Mouse (Mus musculus) intestine, embryonic 16.5 days (tissue): ENCODE data around the gene Scn8a. TPM values are rescaled to one million over a fixed set of nuclear protein-coding genes. Genes with fewer than 3 reads are reported as not detected.
A peak's percentile ranks its signal among the peaks of the same experiment; 100 is the strongest.

Experiments
- ATAC-seq: fragments of 200-750 bp; cut with Nextera tagmentation; 2 replicates; pipeline ENCODE4 v1.8.0; 2017; ENCODE audit warnings: moderate TSS enrichment, moderate library complexity
- H3K27ac ChIP-seq: fragments of 300-500 bp; sonication (generic); 2 replicates; pipeline ENCODE4 v1.5.1; 2014; ENCODE audit warnings: mild to moderate bottlenecking, low read length
- H3K27me3 ChIP-seq: fragments of 300-500 bp; sonication (generic); replicated peaks from 2 replicates; pipeline ENCODE4 v1.6.1; 2014; ENCODE audit warnings: low read length, control low read depth, mixed read lengths; ENCODE audit not compliant: control insufficient read depth, insufficient read depth
- H3K36me3 ChIP-seq: fragments of 300-500 bp; sonication (generic); 2 replicates; pipeline ENCODE4 v1.6.1; 2014; ENCODE audit warnings: low read length, control low read depth; ENCODE audit not compliant: control insufficient read depth, insufficient read depth
- H3K4me1 ChIP-seq: fragments of 300-500 bp; sonication (generic); 2 replicates; pipeline ENCODE4 v1.6.1; 2014; ENCODE audit warnings: low read length, control low read depth, mixed read lengths; ENCODE audit not compliant: control insufficient read depth, insufficient read depth
- H3K4me2 ChIP-seq: fragments of 300-500 bp; sonication (generic); 2 replicates; pipeline ENCODE4 v1.6.1; 2014; ENCODE audit warnings: low read depth, low read length, control low read depth
- H3K4me3 ChIP-seq: fragments of 300-500 bp; sonication (generic); 2 replicates; pipeline ENCODE4 v1.5.1; 2014; ENCODE audit warnings: mild to moderate bottlenecking, low read length
- H3K9ac ChIP-seq: fragments of 300-500 bp; sonication (generic); 2 replicates; pipeline ENCODE4 v1.6.1; 2014; ENCODE audit warnings: low read depth, low read length
- H3K9me3 ChIP-seq: fragments of 300-500 bp; sonication (generic); 2 replicates; pipeline ENCODE4 v1.6.1; 2016; ENCODE audit warnings: low read length, control low read depth; ENCODE audit not compliant: control insufficient read depth
- WGBS: fragments of 180-500 bp; shearing (Covaris S2); extraction: QIAGEN DNeasy Blood & Tissue Kit; methylation state at CpG from one replicate; pipeline ENCODE4 v1.1.7; 2014; 5-methylcytosine and 5-hydroxymethylcytosine counted together
- polyA plus RNA-seq: library from polyadenylated mRNA; unstranded; fragments of >200 nt; fragmentation: Nextera tagmentation; extraction: Ambion mirVana; gene quantifications from 2 replicates; pipeline ENCODE4 v1.2.1, GENCODE M21; 2015

The Scn8a gene
- polyA plus RNA-seq, 1 experiment from 2014 or later, result 0.95 TPM

DNA sequence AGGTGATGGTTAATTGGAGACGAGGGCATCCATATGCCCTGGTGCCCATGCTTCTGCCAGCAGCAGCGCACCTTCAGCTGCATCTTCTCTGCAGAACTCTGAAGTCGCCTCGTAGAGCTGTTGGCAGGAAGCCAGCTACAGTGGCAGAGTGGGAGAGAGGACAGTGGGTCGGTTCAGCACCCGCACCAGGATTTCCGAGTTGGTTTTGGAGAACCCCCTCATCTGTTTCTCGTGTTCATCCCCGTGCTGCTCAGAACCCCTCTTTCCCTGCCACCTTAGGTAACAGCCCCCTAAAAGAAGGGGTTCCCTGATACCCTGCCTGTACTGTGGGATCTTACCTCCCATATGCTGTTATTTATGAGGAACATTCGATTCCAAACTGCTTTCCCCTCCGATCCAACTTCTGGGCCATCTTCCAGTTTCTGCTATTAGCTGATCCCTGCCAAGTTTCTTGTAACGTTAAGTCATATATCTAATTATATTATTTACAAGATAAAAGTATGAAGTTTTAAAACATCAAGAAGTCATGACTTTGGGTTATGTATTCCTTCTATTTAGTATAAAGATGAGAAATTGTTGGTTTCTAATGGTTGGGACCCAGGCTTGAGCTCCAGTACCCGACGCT lies 138.8 kb downstream of the Scn8a start:
- Histone ChIP-seq H3K9me3 (no peaks in the 10 kb centered on the region), H3K4me3 (no peak overlapping the region), H3K4me1 (peaks cover 16% of the 10 kb centered on the region; the same call in 1 of the 2 replicates), H3K27ac (no peak overlapping the region), H3K27me3 (no peaks in the 10 kb centered on the region), H3K36me3 (no peaks in the 10 kb centered on the region), H3K4me2 (no peak overlapping the region), H3K9ac (no peak overlapping the region)
- 63% methylated on average over 14 of the region's 14 CpGs for WGBS
- no peak for ATAC-seq

DNA sequence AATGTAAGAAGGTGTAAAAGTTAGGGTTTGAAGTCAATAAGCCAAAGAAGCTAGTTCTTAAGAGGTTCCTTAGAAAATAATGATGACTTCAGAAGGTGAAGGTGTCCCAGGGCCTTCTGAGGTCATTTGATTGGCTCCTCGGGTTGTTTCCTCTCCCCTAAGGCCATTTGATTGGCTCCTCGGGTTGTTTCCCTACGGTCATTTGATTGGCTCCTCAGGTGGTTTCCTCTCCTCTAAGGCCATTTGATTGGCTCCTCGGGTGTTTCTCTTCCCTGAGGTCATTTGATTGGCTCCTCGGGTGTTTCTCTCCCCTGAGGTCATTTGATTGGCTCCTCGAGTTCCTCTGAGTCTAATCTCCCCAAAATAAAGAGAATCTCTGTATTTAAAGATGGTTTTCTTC lies 141.7 kb downstream of the Scn8a start:
- H3K27me3 ChIP-seq, result no peaks in the 10 kb centered on the region
- no peak overlapping the region for H3K4me2 ChIP-seq
- H3K4me3 ChIP-seq, result no peak overlapping the region
- no peak for ATAC-seq
- H3K36me3 ChIP-seq, result no peaks in the 10 kb centered on the region
- no peaks in the 10 kb centered on the region for H3K9me3 ChIP-seq
- no peak overlapping the region for H3K9ac ChIP-seq
- no peak overlapping the region for H3K27ac ChIP-seq
- WGBS, result 88% methylated on average over 6 of the region's 6 CpGs
- H3K4me1 ChIP-seq, result peaks cover 11% of the 10 kb centered on the region; the same call in 1 of the 2 replicates

DNA sequence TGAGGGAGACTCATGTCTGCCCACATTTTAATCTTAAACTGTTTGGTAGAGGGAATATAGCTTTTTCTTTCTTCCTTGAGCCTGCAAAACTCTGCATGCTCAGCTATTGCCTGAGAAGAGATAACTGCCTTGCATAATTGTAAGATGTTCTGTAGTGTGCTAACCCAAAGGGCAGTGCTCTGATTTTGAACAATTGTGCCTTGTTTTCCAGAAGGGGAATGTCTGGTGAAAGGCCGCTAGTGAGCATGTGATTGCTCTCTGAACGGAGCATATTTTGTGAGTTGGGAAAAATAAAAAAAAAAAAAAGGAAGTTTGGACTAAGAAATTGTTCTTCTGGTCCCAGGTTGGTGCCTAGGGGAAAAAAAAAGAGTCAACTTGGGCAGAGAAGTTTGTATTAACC lies 159.3 kb downstream of the Scn8a start:
- Histone ChIP-seq H3K36me3 (no peaks in the 10 kb centered on the region), H3K27me3 (0 out of 2 replicates have a peak, but pooled peaks cover 3% of the 10 kb centered on the region), H3K9me3 (no peaks in the 10 kb centered on the region), H3K4me1 (no peaks in the 10 kb centered on the region), H3K4me2 (no peak overlapping the region), H3K9ac (no peak overlapping the region), H3K4me3 (no peak overlapping the region), H3K27ac (no peak overlapping the region)
- WGBS, result 47% methylated on average over 2 of the region's 2 CpGs
- no peak for ATAC-seq

DNA sequence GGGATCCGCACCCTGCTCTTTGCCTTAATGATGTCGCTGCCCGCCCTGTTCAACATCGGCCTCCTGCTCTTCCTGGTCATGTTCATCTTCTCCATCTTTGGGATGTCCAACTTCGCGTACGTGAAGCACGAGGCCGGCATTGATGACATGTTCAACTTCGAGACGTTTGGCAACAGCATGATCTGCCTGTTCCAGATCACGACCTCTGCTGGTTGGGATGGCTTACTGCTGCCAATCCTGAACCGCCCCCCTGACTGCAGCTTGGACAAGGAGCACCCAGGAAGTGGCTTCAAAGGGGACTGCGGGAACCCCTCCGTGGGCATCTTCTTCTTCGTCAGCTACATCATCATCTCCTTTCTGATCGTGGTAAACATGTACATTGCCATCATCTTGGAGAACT lies 170.0 kb downstream of the Scn8a start:
- 51% methylated on average over 17 of the region's 17 CpGs for WGBS
- H3K4me1 ChIP-seq, result no peaks in the 10 kb centered on the region
- H3K9ac ChIP-seq, result no peak overlapping the region
- peaks cover 34% of the 10 kb centered on the region for H3K27me3 ChIP-seq
- no peaks in the 10 kb centered on the region for H3K36me3 ChIP-seq
- no peaks in the 10 kb centered on the region for H3K9me3 ChIP-seq
- no peak overlapping the region for H3K27ac ChIP-seq
- ATAC-seq, result no peak
- no peak overlapping the region for H3K4me2 ChIP-seq
- H3K4me3 ChIP-seq, result no peak overlapping the region

DNA sequence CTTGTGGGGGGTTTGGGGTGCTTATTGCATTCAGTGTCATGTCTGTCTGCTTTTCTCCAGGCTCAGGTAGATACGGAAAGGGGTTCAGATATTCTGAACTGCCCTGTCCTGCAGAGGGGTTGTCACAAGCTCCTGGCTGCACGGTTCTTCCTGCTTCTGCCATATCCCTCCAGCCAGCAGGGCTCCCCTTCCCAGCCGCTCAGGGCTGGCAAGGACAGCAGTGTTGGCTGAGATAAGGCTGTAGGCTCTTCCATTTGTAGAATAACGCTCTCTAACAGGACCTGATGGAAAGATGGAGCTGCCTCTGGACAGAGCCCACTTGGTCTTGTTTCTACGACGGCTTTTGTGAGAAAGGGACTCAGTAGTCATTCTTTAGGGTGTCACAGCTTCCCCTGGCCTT lies 172.3 kb downstream of the Scn8a start:
- Histone ChIP-seq H3K4me1 (peaks cover 13% of the 10 kb centered on the region), H3K4me3 (no peak overlapping the region), H3K9me3 (no peaks in the 10 kb centered on the region), H3K36me3 (no peaks in the 10 kb centered on the region), H3K9ac (no peak overlapping the region), H3K4me2 (no peak overlapping the region), H3K27ac (no peak overlapping the region), H3K27me3 (peaks cover 56% of the 10 kb centered on the region)
- ATAC-seq, result no peak
- 69% methylated on average over 6 of the region's 6 CpGs for WGBS

DNA sequence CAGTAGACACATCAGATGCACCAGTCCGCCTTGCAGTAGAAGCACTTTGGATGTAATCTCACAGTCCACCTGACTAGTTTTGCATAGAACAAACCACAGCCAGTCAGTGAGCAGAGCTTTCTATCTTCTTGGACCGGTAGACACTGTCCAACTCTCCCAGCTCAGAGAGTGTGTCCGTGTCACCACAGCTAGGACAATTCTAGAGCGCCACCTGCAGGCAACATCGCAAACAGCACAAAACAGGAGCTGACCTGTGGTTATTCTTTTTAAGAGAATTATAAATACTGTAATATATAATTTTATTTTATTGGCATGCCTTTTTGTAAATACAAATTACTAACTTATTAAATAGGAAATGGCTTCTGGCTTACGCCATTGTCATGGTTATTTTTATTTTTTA lies 173.0 kb downstream of the Scn8a start:
- Histone ChIP-seq H3K9me3 (no peaks in the 10 kb centered on the region), H3K4me2 (no peak overlapping the region), H3K27ac (no peak overlapping the region), H3K4me3 (no peak overlapping the region), H3K4me1 (peaks cover 16% of the 10 kb centered on the region), H3K9ac (no peak overlapping the region), H3K36me3 (no peaks in the 10 kb centered on the region), H3K27me3 (peaks cover 58% of the 10 kb centered on the region)
- no peak for ATAC-seq
- 28% methylated on average over 6 of the region's 6 CpGs for WGBS

DNA sequence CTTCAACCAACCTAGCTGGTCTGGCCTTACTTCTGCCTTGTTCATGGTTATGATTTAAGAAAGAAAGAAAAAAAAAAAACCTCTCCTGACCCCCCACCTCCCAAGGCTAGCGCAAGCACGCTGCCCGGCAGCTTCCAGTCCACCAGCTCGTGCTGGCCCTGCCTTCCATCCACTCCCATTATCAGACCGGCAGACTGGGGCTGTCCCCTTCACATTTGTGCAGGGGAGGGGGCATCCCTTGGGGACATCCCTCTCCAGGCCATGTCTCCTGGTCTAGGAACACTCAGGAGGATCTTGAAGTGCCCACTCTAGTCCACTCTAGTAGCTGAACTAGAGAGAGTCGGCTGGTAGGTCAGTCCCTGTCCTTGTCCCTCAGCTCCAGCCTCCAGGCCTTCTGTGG lies 174.9 kb downstream of the Scn8a start:
- H3K9ac ChIP-seq, result no peak overlapping the region
- H3K27me3 ChIP-seq, result peaks cover 53% of the 10 kb centered on the region
- no peaks in the 10 kb centered on the region for H3K9me3 ChIP-seq
- no peak for ATAC-seq
- WGBS, result 57% methylated on average over 6 of the region's 6 CpGs
- peaks cover 16% of the 10 kb centered on the region for H3K4me1 ChIP-seq
- no peaks in the 10 kb centered on the region for H3K36me3 ChIP-seq
- H3K4me2 ChIP-seq, result no peak overlapping the region
- no peak overlapping the region for H3K4me3 ChIP-seq
- no peak overlapping the region for H3K27ac ChIP-seq

DNA sequence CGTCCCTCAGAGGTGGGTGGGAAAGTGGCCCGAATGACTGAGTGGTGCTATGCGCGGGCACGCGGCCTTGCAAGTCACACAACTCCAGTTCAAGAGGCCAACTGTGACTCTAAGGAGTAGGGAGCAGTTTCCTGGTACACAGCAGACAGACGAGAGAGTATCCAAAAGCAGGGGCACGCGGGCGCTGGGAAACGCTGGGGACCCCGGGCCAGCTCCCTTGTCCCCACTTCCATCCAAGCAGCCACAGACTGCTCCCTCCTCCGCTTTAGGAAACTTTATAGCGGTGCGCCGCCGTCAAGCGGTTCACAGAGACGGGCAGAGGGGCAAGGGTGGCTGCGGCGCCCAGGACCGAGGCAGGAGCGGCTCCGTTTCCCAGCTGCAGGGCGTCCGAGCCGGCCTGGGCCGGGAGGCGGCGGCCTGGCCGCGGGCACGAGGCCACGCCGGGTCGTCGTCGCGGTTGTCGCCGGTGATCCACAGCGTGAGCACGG lies 176.4 kb downstream of the Scn8a start:
- no peaks in the 10 kb centered on the region for H3K9me3 ChIP-seq
- peak overlapping the region; percentile 63 for H3K4me3 ChIP-seq
- H3K4me1 ChIP-seq, result peaks cover 16% of the 10 kb centered on the region
- H3K36me3 ChIP-seq, result no peaks in the 10 kb centered on the region
- no peak overlapping the region; the same call in 1 of the 2 replicates for H3K27ac ChIP-seq
- WGBS, result 3% methylated on average over 43 of the region's 43 CpGs
- H3K4me2 ChIP-seq, result peak overlapping the region; percentile 100
- ATAC-seq, result peak; percentile 34
- H3K27me3 ChIP-seq, result peaks cover 50% of the 10 kb centered on the region
- peak overlapping the region; percentile 67 for H3K9ac ChIP-seq

DNA sequence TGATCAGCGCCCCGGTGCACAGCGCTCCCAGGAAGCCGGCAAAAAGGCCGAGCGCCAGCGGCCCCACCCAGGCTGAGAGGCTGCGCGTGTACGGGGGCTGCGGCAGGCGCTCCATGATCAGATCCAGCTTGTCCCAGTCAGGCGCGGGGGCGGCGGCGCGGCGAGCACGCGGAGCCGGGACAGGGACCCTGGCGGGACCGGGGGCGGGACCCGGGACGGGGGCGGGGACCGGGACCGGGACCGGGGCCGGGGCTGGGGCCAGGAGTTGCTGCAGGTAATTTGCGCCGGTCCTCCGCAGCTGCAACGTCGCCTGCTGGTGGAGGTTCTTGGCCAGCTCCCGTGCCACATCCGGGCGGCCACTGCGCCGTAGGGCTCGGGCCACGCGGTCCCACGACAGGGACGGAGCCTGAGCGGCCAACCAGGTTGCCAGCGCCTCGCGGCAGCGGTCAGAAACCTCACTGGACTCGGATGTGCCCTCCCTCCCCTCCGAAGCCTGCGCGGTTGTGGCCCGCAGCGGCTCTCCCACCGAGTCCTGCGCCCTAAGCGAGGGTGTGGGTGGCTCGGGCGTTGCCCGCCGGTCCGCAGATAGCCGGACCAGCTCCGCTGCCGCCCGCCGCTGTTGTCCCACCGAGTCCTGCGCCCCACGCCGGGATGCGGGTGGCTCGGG lies 177.0 kb downstream of the Scn8a start:
- Histone ChIP-seq H3K9me3 (no peaks in the 10 kb centered on the region), H3K9ac (peak overlapping the region; percentile 67), H3K4me2 (peak overlapping the region; percentile 100), H3K4me3 (peak overlapping the region; percentile 63), H3K27me3 (peaks cover 48% of the 10 kb centered on the region), H3K36me3 (no peaks in the 10 kb centered on the region), H3K27ac (no peak overlapping the region), H3K4me1 (peaks cover 16% of the 10 kb centered on the region)
- WGBS, result under 1% methylated on average over 77 of the region's 77 CpGs
- ATAC-seq, result peak; percentile 62
